Mouse (Mus musculus) Muller cell, postnatal 12 days (primary cell): Measurements from ENCODE around the gene C1qc.
A peak's percentile ranks its signal among the peaks of the same experiment; 100 is the strongest.

Experiments used
- DNase-seq: peaks from one replicate; pipeline ENCODE4 v3.0.0-alpha.2; 2015; ENCODE audit errors: inconsistent ontology term

The C1qc gene

DNA sequence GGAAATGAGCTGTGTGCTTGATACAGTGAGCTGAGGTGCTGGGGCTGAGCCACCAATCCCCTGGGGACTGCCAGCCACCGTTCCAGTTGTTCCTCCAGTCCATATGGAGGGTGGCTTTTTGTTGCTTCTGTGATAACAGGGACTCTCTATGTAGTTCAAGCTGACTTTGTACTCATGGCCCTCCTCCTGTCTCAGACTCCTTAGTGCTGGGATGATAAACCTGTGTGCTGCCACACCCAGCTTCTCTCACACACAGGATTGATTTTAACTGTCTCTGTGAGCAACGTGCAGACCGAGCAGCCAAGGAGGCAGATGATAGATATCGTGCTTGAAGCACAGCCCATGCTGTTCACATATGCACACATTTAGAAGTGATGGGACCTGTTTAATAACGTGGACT lies 40.7 kb downstream of the C1qc start:
- no peak for DNase-seq

DNA sequence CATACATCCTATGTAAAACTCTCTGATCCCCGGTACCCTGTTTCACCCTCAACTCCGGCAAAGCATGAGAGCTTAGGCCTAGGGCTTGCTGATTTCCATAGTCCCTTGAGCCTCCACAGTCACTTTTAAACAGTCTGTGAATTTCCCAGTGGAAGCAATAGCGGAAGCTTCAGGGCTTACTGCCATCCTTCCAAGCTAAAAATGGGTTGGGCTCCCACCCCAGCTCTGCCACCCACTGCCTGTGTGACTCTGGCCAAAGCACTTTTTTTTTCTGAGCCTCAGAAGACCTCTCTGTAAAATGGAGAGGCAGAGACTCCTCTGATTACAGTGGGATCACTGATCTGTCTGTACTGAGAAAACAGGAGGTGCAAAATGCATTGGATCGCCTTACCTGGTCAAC lies 44.3 kb downstream of the C1qc start:
- DNase-seq = no peak

DNA sequence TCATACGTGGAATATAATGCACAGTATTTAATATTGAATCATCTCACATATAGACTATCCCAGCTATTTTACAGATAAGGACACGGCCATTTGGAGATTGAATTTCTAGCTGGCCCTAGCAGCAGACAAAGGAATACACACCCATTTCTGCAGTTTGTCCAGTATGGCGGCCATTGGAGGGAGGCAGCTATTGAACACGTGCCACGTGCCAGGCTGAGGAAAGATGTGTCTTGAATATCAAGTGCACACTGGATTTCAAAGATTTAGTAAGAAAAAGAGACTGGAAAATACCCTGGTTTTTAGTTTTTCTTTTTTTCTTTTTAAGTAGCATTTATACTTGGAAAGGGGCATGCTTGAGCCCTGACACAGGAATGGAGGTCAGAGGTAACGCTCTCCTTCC lies 45.7 kb downstream of the C1qc start:
- no peak for DNase-seq

DNA sequence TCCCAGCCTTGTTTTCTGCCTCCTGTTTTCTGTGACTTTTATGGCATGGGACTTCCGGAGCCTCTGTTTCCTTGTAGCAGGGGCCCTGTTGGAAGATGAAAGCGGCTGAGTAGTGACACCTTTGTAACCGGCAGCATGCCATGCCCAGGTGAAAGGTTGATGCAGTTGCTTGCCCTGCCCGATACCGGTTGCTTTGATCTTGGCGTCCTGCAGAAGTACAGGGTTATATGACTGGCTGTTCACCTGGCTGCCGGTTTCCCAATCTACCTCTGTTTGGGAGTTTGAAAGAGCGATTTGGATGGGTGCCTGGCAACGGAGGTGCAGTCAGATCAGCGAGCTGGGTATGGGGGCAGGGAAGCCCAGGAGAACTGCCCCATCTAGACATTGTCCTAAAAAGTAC lies 50.1 kb downstream of the C1qc start:
- no peak for DNase-seq

DNA sequence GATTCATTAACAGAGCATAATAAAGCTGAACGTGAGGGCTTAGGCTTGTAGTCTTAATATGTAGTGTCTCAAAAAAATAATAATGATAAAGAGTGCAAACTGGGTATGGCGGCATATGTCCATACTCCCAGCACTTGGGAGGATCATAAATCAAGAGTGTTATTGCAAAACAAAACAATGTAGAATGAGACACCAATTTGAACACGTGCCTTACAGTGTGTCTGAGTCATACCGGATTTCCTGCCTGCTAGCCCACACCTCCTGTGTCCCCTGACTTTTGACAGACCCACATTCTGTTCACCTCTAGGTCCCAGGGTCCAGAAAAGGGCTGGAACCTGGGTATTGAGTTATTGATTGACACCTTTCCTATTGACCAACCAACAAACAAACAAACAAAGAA lies 50.8 kb downstream of the C1qc start:
- DNase-seq = no peak

DNA sequence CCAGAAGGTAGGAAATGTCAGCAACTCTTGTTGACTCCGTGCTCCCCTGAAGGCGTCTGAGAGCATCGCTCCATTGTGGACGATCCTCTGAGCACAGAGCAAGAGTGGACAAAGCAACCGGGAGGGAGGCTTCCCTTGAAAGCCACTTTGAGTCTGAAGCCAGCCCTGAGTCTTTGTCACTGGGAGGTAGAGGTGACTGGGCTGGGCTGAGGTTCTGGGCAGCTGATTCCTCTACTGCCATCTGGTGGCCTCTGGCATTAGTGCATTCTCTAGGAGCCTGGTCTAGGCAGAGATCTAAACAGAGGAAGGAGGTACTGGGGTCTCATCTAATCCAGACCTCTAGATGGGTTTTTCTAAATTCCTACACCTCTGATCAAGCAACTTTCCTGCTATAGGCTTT lies 51.8 kb downstream of the C1qc start:
- DNase-seq = peak; percentile 64
